Mouse (Mus musculus) neural tube, embryonic 10.5 days (tissue): ENCODE data around the gene Zbed4.
"Not testable (repeated sequence)": the region's sequence is repeated elsewhere in the genome, so short reads cannot be mapped to it uniquely, and the experiment has no call there.

ENCODE experiments used
- DNase-seq: peaks from one replicate; pipeline ENCODE4 v3.0.0-alpha.2; 2017; ENCODE audit warnings: low spot score; ENCODE audit errors: extremely low spot score

Zbed4 gene

DNA sequence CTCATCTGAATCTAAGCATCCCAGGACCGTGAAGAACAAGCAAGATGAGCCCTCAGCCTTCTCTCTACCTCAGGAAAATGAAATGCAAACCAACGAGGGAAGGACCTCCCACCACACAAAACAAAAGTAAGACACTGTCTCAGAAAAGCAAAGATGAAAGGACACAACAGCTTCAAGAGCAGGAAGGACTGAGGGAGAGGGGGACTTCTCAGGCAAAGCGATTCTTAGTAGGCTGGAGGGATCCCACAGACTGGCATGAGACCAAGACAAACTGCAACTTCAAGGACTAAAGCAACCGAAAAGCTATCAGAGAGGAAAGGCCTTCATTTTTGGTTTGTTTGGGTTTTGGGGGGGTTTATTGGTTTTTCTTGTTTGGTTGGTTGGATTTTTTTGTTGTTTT is 15.3 kb upstream of the Zbed4 start:
- no peak for DNase-seq

DNA sequence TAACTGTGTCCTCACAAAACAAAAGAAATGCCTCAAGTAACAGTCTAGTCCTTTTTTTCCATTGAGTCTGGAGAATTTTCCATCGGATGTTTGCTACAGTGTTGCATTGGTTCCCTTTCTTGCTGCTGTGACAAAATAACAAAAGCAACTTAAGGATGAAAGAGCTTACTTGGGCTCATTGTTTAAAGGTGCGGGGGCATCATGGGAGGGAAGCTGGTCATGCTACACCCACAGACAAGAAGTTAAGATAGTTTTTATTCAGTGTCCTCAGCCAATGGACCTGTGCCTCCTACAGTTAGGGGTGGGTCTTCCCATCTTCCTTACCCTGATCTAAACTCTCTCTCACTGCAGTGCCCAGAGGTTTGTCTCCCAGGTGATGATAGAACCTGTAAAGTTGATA is 13.0 kb upstream of the Zbed4 start:
- no peak for DNase-seq

DNA sequence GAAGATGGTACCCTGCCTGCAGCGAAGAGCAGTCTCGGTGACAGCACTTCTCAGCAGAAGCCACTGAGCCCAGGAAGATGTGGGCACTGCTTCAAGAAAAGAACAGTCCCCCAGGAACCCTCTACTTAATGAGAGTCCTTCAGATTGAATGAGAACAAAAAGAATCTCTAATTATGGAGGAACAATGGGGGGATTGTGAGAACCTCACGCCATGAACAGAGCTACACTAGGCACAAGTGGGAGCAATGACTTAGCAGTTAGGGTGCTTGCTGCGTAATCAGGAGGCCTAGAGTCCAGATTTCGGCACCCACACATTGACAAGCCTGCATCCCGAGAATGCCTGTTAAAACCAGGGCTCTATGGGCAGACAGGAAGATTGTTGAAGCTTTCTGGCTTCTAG is 10.1 kb upstream of the Zbed4 start:
- no peak for DNase-seq

DNA sequence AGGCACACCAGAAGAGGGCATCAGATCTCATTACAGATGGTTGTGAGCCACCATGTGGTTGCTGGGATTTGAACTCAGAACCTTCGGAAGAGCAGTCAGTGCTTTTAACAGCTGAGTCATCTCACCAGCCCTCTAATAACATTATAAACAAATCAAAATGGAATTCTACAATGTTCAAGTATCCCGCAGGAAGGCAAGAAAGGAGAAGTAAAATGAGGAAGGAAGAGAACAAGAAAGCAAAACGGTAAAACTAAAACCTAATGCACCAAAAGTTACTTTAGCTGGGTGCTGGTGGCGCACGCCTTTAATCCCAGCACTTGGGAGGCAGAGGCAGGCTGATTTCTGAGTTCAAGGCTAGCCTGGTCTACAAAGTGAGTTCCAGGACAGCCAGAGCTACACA is 8.1 kb upstream of the Zbed4 start:
- not testable (repeated sequence) for DNase-seq

DNA sequence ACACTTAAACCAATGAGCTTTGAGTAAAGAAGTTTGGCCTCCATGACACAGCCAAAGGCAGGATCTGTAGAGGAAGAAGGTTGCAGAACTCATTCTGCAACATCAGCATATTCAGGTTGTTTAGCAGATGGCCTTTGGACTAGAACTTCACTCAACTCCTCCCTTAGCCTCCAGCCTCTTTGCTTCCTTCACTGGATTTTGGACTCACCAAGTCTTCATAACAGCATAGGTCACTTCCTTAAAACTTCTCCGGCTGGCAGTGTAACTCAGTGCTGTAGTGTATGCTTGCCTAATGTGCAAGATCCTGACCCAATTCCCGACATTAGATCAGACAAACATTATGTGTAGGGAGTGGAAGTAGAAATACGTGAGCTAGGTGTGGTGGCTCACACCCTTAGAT is 6.1 kb upstream of the Zbed4 start:
- no peak for DNase-seq

DNA sequence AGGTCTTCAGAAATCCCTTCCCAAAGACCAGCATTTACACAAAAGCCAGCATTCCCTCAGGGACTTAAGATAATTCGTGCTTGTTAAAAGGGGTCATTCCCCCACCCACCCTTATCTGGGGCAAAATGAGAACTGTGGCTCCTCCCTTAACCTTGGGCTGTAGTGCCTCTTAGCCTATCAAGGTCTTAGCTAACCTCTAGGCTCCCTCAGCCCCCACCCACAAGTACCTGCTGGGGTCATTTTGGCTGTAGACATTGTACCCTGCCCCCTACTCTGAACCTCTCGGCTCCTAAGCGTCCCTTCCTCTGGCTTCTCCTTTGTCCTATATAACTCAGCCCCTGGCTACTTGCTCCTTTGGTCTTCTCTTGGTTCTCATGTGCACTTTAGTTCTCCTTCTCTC is 5.5 kb upstream of the Zbed4 start:
- DNase-seq: no peak

DNA sequence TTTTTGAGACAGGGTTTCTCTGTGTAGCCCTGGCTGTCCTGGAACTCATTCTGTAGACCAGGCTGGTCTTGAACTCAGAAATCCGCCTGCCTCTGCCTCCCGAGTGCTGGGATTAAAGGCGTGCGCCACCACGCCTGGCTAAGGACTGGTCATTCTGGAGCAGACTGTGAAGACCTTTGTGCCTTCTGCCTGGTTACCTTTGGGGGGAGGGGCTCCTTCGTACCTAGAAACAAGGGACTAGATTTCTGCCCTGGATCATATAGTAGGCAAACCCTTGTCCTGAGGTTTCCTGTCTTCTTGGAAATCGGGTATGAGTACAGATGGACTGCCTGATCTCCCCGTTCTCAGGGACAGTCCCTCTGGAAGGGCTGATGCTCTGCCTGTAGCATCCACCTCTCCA is 1.8 kb upstream of the Zbed4 start:
- DNase-seq: not testable (repeated sequence)

DNA sequence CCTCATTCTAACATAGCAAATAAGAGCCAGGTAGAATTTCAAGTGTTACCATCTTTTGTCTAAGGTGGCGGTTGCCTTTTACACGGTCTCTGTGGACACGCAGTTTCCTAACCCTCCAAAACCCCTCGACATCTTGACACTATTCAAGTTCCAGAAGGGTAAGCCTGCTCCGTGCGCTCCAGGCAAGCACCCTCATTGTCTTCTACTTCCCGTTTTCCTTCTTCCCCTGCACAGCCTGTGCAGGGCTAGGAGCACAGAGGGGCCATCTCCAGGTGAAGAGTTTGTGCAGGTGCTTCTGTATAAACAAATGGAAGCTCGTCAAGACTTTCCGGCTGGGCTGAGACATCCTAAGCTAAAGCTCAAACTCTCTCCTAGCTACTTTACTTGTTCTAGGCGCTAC is 1.4 kb upstream of the Zbed4 start:
- no peak for DNase-seq

DNA sequence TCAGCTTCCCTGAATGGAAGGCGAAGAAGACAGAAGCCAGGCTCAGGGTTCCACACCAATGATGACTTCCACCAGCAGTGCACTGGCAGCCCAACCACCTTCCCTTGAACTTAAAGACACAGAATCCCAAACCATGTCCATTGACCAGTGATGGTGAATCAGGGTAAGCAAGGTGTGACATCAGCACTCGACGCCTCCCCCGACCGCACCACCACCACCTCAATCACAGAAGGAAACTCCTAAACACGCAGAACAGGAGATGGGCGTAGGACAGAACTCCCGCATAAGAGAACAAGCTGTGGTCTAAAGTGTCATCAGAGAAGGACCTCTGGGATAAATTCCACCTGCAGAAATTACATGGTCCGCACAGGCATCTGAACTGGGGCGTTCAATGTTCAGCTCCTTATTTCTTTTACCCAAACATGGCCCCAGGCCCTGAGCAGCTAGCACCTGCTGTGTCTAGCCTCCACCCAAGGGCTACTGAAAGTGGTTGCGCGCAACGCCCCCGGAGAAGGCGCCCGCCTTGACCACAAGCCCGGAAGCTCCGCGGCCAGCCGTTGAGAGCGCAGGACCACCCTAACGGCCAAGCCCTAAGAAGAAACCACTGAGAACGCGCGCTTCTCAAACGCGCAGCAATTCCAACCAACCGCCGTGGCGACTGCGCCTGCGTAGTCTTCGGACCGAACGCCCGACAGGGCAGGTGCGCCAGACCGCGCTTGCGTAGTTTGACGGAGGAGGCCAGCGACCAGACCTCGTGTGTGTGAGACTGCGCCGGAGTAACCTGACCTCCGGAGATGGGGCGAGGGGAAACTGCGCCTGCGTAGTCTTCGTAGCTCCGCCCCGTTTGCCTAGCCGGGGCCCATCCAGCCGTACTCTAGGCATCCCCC is 540 bp upstream of the Zbed4 start:
- DNase-seq: peak; percentile 98

DNA sequence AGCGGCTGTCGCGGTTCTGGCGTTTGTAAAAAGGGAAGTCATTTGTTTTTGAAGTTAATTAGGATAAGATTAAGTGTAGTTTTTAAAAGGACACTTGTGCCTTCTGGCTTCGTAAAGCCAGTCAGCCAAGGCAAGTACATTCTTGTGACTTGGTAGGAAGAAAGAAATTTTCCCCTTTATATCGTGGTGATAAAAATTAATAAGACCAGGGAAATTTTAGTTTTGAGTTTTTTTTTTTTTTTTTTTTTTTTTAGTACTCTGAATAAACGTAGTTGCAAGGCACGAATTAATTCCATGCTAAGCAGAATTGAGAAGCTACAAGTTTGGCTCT is 908 bp downstream of the Zbed4 start:
- DNase-seq: no peak

DNA sequence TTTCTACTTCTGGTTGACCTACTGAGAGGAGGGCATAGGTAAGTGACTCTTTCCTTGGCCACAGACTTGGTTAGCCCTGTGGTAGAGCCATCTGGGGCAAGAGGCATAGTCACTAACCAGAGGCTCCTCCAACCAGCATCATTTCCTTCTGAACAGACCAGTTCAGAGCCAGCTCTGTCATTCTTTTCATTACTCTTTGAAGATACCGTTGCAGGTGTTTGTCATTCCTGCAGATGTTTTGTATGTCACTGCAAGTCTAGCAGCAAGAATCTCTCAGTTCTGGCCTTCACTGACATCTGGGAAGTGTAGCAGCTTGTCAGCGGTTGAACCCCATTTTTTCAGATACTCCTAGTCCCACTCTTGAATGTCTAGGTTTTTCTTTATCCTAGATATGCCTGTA is 3.4 kb downstream of the Zbed4 start:
- no peak for DNase-seq

DNA sequence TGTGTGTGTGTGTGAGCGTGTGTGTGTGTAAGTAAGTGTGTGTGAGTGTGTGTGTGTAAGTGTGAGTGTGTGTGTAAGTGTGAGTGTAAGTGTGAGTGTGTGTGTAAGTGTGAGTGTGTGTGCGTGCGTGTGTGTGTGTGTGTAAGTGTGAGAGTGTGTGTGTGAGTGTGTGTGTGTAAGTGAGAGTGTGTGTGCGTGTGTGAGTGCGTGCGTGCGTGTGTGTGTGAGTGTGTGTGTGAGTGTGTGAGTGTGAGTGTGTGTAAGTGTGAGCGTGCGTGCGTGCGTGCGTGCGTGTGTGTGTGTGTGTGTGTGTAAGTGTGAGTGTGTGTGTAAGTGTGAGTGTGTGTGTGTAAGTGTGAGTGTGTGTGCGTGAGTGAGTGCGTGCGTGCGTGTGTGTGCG is 4.3 kb downstream of the Zbed4 start:
- DNase-seq: no peak

DNA sequence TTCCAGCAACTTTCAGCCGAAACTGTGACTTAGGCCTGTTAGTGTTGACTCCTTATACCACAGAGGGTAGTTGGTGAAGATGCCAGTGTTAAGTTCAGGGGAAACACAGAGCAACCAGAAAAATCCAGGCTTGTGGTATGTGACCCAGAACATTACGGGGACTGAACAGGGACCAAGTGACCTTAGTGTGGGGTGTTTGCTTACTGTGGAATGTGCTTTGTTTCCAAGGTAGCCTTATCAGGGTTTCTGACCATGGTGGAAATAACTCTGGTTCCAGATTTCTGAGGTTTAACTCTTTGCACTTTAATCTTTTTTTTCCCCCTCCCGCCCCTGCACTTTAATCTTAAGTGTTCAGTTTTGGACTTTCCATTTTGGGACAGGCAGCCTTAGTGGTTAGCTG is 6.6 kb downstream of the Zbed4 start:
- DNase-seq: no peak

DNA sequence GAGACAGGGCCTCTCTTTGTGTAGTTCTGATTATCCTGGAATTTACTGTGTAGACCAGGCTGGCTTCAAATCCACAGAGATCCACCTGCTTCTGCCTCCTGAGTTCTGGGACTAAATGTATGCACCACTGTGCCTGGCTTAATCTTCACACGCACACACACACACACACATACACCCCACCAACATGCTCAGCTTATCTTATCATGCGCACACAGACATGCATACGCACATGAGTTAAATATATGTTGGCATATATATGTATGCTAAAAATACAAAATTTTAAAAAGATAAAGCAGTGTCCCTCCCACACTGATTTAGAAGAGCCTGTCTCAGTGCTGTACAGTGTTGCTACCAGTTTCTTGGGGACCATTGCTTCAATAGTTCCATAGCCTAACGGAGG is 10.1 kb downstream of the Zbed4 start:
- DNase-seq: no peak

DNA sequence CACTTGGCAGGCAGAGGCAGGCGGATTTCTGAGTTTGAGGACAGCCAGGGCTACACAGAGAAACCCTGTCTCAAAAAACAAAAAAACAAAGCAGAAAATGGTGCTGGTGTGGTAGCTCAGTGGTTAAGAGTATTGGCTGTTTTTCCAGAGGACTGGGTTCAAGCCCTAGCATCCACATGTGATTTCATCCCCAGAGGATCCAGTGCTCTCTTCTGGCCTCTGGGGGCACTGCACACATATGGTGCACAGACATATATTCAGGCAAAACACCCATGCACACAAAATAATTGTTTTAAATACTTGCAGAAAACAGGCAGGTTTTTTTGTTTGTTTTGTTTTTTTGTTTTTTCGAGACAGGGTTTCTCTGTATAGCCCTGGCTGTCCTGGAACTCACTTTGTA is 14.7 kb downstream of the Zbed4 start:
- DNase-seq: not testable (repeated sequence)

DNA sequence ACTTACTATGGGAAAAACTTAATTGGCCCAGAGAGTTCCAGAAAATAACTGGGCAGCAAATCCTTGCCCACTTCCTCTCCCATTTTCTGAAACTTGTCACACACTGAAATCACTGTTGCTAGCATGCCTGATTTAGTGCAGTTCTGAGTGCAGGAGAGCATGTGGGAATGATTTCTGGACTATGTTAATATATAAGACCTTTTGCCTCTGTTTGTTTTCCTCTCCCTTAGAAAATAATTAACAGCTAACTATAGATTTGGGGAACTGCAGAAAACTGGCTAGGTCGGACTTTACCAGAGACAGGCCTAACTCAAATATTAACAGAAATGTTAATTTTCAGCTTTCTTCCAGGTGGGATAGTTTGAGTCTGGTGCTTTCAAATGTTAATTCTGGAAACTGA is 17.1 kb downstream of the Zbed4 start:
- DNase-seq: no peak

DNA sequence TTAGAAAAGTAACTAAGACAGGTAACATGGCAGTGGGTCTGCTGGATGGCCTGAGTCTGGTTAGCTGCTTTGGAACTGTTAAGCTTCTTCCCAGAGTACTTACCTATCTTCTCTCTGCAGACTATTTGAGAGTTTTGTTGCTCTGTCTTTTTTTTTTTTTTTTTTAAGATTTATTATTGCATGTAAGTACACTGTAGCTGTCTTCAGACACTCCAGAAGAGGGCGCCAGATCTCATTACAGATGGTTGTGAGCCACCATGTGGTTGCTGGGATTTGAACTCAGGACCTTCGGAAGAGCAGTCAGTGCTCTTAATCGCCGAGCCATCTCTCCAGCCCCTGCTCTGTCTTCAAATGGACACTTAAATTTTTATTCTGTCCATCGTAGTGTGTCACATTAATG is 23.2 kb downstream of the Zbed4 start:
- not testable (repeated sequence) for DNase-seq

DNA sequence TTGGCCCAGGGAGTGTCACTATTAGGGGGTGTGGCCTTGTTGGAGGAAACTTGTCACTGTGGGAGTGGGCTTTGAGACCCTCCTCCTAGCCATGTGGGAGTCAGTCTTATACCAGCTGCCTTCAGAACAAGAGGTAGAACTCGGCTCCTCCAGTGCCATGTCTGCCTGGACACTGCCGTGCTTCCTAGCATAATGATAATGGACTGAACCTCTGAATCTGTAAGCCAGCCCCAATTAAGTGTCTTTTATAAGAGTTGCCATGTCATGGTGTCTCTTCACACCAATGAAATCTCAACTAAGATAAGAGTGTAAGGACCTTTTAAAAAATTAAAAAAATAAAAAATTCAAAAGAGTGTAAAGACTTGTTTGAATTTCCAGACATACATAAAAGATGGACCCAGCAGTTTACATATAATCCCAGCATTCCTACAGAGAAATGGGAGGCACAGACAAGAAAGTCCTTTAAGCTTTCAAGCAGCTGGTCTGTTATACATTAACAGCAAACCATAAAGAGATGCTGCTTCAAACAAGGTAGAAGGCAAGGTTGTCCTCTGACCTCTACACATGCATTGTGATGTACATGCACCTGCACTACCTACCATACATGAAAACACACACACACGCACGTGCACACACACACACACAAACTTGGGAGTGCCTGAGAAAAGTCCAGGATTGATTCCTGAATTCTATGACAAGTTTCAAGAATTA is 40.8 kb downstream of the Zbed4 start:
- DNase-seq: no peak

DNA sequence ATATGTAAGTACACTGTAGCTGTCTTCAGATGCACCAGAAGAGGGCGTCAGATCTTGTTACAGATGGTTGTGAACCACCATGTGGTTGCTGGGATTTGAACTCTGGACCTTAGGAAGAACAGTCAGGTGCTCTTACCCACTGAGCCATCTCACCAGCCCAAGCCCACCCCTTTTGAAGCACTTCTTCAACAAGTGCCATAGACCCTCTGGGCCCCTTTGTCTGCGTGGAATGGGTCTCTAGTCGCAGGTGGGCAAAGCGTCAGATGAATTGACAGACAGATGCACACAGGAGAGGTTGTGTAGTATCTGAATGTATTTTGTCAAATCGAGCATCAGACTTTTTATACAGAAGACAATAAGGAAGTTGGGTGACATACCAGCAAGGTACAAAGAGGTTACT is 43.3 kb downstream of the Zbed4 start:
- DNase-seq: not testable (repeated sequence)

DNA sequence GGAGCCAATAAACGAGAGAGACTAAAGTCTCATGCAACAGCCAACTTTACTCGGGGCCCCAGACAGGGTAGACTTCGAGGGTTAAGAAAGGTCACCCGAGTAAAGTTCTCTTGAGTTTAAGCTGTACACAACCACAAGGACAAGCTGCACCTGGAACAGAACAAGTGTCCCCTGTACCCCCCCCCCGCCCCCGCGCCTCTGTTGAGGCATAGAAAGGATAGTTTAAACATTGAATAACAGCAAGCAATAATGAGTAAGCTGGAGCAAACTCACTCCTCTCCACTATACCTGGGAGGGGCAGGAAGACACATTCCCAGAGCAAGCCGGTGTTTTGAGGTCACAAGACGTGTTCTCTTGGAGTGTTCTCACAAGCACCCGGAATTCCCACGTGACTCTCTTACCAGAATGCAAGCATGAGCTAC is 48.5 kb downstream of the Zbed4 start:
- no peak for DNase-seq

DNA sequence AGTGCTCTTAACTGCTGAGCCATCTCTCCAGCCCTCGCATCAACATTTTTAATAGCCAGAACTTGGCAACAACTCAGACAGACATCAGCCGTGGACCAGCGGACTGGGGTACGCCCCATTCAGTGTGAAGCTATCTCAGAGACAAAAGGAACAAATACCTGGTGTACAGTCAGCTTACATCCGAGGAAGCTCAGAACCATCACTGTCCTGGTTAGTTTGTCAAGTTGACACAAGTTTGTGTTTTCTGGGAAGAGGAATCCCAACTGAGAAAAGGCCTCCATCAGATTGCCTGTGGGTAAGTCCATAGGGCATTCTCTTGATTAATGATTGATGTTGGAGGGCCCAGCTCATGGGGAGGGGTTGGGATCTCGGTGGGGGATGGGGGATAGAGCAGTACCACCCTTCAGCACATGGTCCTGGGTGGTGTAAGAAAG is 49.5 kb downstream of the Zbed4 start:
- DNase-seq: no peak

DNA sequence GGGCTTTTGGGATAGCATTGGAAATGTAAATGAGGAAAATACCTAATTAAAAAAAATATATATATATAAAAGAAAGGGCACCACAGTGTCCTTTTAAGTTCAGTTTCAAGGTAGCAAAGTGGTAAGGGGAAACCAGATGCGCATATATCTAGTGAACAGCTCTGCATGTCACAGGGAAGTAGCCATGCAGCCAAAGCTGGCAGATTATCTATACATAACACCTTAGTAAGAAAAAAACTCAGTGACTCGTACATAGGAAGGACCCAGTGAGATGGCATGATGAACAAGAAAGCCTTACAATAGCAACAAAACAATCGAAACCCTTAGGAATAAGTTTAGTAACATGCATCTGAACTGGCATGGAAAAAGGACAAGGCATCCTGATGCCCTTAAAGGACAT is 50.4 kb downstream of the Zbed4 start:
- DNase-seq: no peak

DNA sequence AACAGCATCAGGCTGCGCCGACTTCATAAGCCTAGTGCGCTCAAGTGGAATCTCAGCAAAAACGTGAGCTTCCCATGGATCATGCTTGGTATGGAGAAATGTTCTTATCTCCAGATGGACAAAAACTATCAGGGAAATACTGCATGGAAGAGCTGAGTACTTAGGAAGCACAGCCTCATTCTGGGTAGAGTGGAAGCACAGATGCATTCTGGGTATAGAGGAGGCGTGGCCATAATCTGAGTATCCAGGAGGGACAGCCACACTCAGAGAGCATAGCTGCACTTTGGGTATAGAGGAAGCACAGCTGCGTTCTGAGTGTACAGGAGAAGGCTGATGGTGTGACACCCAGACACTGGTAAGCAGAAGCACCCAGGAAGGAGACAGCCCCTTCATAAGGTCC is 50.9 kb downstream of the Zbed4 start:
- DNase-seq: no peak
